ENCODE assay signal across 19 mouse cellular contexts in genomic region chr13:98880336-98880735, GRCm38 (mm10). TPM values are rescaled to one million over a fixed set of nuclear protein-coding genes. Genes with fewer than 3 reads are reported as not detected.
A peak's percentile ranks its signal among the peaks of the same experiment; 100 is the strongest.
DNase-seq lines count a peak whose midpoint lies in the region; TF ChIP-seq lines count a peak whose summit lies in the region.
"Had no signal": no experiment of that assay in that cellular context is flagged by ENCODE, and none has a peak within 500 bp of the region (broad histone marks: within the 10 kb centered on the region; RNA-seq: fewer than 3 reads in every experiment).

No protein-coding gene starts in this region.

- no peak for TF ChIP-seq CTCF in kidney, adult 2 months (conservative IDR thresholded peaks at IDR 0.05; ENCODE audit: insufficient read depth, insufficient read length, low read depth, low read length)

- peaks cover 9% of the 10 kb centered on the region for H3K36me3 ChIP-seq in kidney, adult 2 months (ENCODE audit: control insufficient read depth, insufficient read depth, low read length)

- H3K4me3 ChIP-seq in kidney, adult 2 months (ENCODE audit: insufficient read depth, low read depth, low read length): no peak overlapping the region
- H3K4me3 ChIP-seq: embryonic facial prominence, embryonic 13.5 days; forebrain, embryonic 10.5 days; hindbrain, embryonic 15.5 days; limb, embryonic 13.5 days; megakaryocyte, embryonic 14.5 days; midbrain, embryonic 15.5 days had no signal

- H3K27ac ChIP-seq in kidney, adult 2 months (ENCODE audit: insufficient read depth, low read depth, low read length): peak overlapping the region; percentile 20; the same call in 1 of the 2 replicates
- H3K27ac ChIP-seq: embryonic facial prominence, embryonic 13.5 days; forebrain, embryonic 10.5 days; hindbrain, embryonic 15.5 days; limb, embryonic 13.5 days; midbrain, embryonic 15.5 days had no signal

- TF ChIP-seq POLR2A in kidney, adult 2 months (IDR thresholded peaks at IDR 0.05; ENCODE audit: low read depth, low read length): no peak

- H3K27me3 ChIP-seq in kidney, adult 2 months (replicated peaks; ENCODE audit: control insufficient read depth, insufficient read depth, low read length): no peaks in the 10 kb centered on the region
- H3K27me3 ChIP-seq: embryonic facial prominence, embryonic 13.5 days; hindbrain, embryonic 15.5 days; limb, embryonic 13.5 days; megakaryocyte, embryonic 14.5 days; midbrain, embryonic 15.5 days had no signal

- DNase-seq in gastrocnemius, postnatal 14 days: peak; percentile 18
- DNase-seq in gastrocnemius, postnatal 36 days: no peak
- DNase-seq in kidney, adult 2 months: peak; percentile 35
- DNase-seq in kidney, postnatal 25 days: no peak
- peak; percentile 36 for DNase-seq in lung, postnatal 36 days
- DNase-seq in lung, postnatal 10 days: no peak
- no peak for DNase-seq in testis, postnatal 10 days (ENCODE audit: low spot score)
- DNase-seq: adrenal gland, postnatal 36 days; cerebellum, adult 8-10 months; kidney, postnatal 14 days; lung, embryonic 14.5 days; retina, postnatal 1 day; thymus, adult 18-20 months had no signal

- intact Hi-C loops in gastrocnemius, postnatal 14 days (cut with DNase I; ENCODE audit: low total_unique reads): no loop called here
- intact Hi-C loops in gastrocnemius, postnatal 36 days (cut with DNase I): no loop called here

- WGBS in kidney, adult 2 months: 33% methylated on average over 2 of the region's 2 CpGs

- H3K4me1 ChIP-seq in kidney, adult 2 months (ENCODE audit: control insufficient read depth, insufficient read depth, low read length): peaks cover 10% of the 10 kb centered on the region; the same call in 1 of the 2 replicates
- H3K4me1 ChIP-seq: embryonic facial prominence, embryonic 13.5 days; forebrain, embryonic 10.5 days; limb, embryonic 13.5 days; midbrain, embryonic 15.5 days had no signal

RNA-seq across cellular contexts. Expression of gene Tnpo1, which starts 45.8 kb away (rescaled TPM):
- total RNA-seq in gastrocnemius, postnatal 14 days (2021): 10 to 100 TPM; 46.9 to 47.0 TPM
- 10 to 100 TPM; 29.3 to 30.8 TPM for total RNA-seq in gastrocnemius, postnatal 36 days (2021)
- polyA plus RNA-seq in kidney, adult 2 months (2012; rRNA removed): 25.0 and 27.0 TPM in 2 replicates

Comparison
In these comparisons a context has a peak if more than half of its experiments do, and no peak if none do; other contexts are left out.
1. DNase-seq: peak in gastrocnemius, postnatal 14 days (single experiment), kidney, adult 2 months (single experiment) and lung, postnatal 36 days (single experiment); none in gastrocnemius, postnatal 36 days (0 of 2), kidney, postnatal 25 days (0 of 2), lung, postnatal 10 days (single experiment) and testis, postnatal 10 days (single experiment).